Mouse (Mus musculus) liver, adult 2 months (tissue): Measurements from ENCODE around the gene Srp9.
"Not testable (repeated sequence)": the region's sequence is repeated elsewhere in the genome, so short reads cannot be mapped to it uniquely, and the experiment has no call there.

ENCODE experiments used
- CTCF ChIP-seq: fragments of 200-500 bp; IDR thresholded peaks from 2 replicates; pipeline ENCODE4 v1.5.1; 2011; ENCODE audit warnings: low read depth, low read length, control low read depth
- POLR2A ChIP-seq: fragments of 200-500 bp; IDR thresholded peaks from 2 replicates; pipeline ENCODE4 v1.6.1; 2011; ENCODE audit warnings: low read length, control low read depth; ENCODE audit not compliant: insufficient read depth; ENCODE audit errors: extremely low read depth

- TF ChIP-seq CTCF, POLR2A: not testable (repeated sequence)
Observed at GRCm38 (mm10) chr1:182176985-182177384, 52.4 kb downstream of the Srp9 start.
